Mouse (Mus musculus): Measurements from ENCODE around the gene Olfr541.
"Not testable (repeated sequence)": the region's sequence is repeated elsewhere in the genome, so short reads cannot be mapped to it uniquely, and the experiment has no call there.

Olfr541 gene

DNA sequence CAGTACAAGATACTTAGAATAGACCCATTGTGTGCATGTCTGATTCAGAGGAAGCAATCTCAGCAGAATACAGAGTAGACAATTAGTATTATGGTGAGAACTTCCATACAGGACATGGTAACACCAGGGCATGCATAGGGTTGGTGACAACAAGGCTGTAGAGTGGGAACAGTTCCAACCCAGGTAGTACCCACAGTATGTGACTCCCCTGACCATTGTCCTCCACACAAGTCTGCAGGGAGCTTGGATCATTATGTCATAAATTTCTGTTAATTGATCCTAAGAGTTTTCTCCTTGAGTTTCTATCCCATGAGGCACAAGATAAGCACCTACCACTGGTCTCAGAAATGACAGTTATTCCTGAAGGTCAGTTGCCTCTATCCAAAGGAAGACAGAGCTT, at the start of gene Olfr541:
Gene Olfr541, plus strand, starts transcription at position 301 of the 400 bp plus-strand sequence.
- no peak for DNase-seq

GRCm38 (mm10) chr7:140659630-140660029, 37.4 kb upstream of the Olfr541 start, which contains the start of gene Olfr539:
TSS of gene Olfr539 (plus strand) at chr7:140659930.
- no peak for DNase-seq

- not testable (repeated sequence) for DNase-seq
Measured at GRCm38 (mm10) chr7:140670693-140671092, 26.4 kb upstream of the Olfr541 start.

- DNase-seq: no peak
Measured at GRCm38 (mm10) chr7:140675863-140676262, 21.2 kb upstream of the Olfr541 start.

- not testable (repeated sequence) for DNase-seq
Measured at GRCm38 (mm10) chr7:140679591-140679990, 17.5 kb upstream of the Olfr541 start.

DNA sequence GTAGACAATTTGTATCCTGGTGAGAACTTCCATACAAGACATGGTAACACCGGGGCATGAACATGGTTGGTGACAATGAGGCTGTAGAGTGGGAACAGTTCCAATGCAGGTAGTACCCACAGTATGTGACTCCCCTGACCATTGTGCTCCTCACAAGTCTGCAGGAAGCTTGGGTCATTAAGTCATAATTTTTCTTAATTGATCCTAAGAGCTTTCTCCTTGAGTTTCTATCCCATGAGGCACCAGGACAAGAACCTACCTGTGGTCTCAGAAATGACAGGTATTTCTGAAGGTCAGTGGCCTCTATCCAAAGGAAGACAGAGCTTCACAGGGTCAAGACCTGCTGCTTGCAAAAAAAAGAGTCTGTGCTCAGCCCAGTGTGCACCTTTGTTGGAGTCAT, 15.4 kb upstream of the Olfr541 start, which contains the start of gene Olfr45:
Gene Olfr45, plus strand, starts transcription at position 301 of the 400 bp plus-strand sequence.
- DNase-seq: no peak

DNA sequence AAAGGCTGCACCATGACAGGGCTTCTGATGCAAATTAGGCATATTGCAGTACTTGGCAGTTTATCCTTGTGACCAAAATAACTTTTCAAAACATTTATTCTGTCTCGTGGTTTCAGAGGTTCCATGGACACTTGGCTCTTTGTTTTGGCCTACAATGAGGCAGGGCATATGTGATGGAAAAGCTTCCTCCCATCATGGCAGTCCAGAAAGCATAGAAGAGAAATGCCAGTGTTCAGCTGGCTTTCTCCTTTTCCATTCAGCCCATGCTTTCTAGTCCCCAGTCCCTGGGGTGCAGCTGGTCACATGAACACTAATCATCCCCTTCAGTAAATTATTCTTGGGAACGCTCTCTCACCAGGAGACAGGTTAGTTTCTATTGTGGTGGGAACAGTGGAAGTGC, 9.3 kb downstream of the Olfr541 start:
- no peak for DNase-seq

DNA sequence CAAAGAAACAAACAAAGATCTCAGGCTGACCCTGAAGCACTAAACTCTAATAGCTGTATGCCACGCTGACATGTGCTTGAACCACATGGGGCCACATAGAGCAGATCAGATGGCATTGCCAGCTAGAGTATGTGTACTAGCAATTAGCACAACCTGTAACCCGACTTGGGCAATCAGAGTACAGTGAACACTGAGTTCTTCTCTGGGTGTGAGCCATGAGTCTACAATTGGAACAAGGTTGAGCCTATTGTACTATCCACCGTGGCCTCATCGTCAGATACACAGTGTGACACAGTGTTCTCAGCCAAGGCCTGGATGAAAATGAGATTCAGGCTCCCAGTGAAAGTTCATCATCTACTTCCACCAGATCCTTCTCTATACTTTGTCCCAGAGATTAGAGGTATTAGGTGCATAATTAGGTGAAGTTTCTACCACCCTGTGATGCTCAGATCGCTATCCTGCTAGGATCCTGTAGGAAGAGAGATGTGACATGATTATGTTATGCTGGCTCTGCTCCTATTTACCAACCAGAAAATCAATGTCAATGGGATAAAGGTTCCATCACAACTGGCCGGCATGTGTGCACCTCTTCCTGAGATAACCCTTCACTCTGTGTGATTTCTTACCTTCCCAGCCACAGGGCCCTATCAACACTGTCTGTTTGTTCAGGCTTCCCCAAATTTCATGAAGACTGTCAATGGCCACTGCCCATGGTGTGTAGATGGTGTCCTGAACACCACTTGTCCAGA, 10.6 kb downstream of the Olfr541 start:
- no peak for DNase-seq

DNA sequence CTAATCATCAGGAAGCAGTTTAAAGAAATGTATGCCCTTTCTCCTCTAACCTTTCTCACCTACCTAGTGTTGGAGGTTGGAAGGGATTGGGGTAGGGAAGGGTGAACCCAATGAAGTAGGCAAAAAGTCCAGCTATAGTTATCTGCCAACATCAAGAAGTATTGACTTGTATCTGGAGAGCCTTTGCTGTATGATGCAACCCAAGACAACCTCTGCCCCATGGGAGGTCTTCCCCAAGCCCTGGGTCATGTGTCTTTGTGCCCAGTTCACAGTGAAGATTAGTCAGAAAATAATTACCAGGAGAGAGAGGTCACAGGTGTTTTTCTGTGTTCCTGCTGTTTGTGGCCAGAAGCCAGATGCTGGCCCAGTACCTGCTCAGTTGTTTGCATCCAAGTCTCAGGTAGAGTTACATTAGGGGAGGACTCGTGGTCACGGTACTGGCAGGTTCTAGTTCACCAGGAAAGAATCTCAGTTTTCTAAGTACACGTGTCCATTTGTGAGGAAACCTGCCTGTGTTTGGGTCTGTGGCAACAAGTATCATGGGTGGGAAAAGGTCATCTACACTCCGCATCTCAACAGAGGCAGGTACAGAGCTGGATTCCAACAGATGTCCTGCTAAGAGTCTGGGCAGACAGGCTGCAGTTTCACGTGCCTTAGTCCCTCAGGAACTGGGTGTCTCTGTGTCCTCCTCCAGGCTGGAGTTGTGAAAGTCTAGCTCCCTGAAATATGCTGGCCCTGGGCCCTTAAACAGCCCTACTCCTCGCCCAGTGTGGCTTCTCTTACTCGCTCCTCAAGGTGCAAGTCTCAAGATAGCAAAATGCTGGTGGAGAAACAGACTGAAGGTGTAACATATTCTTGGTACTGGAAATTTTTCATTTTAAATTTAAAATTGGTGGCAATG, 20.3 kb downstream of the Olfr541 start:
- DNase-seq: no peak

DNA sequence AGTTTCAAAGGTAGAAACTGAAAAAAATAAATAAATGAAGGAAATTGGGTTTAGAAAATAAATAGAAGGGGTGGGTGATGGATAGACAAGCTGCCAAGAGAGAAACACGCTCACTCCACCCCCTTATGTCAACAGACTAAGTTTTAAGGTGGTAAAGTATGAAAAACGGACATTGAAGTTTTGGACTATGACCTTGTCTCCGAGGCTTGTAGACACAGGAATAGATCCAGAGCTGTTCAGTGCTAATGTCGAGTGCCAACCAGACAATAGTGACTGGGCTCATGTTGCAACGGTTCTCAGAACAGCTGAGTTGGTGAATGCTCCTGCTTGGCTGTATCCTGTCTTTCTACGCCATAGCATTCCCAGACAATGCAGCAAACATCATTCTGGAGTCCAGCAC, 24.0 kb downstream of the Olfr541 start:
- DNase-seq: no peak

GRCm38 (mm10) chr7:140725558-140725957, 28.5 kb downstream of the Olfr541 start:
- no peak for DNase-seq

DNA sequence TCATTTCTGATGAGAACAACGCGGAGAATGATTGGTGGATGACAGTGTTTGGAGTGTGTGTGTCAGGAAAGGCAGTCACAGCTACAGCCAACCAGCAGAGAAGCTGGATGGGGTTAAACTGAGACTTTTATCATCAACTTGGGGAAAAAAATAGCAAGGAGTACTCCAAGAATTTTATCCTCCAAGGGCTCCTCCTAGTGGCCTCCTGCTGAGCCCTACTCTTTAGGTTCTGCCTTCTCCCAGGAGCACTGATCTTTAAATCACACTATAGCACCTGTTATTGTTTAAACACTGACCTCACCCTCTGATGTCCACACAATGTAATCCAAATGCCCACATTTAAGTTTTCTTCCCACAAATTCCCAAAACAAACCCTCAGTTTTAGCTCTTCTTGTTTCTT, 36.1 kb downstream of the Olfr541 start:
- DNase-seq: no peak

DNA sequence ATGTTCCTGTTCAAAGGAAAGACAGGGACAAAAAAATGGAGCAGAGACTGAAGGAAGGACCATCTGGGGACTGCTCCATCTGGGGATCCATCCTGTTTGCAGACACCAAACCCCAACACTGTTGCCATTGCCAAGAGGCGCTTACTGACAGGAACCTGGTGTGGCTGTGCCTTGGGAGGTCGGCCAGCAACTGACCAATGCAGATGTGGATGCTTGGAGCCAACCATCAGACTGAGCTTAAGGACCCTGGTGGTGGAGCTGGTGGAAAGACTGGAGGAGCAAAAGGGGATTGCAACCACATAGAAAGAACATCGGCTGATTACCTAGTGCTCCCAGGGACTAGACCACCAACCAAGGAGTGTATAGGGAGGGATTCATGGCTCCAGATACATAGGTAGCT, 50.3 kb downstream of the Olfr541 start:
- DNase-seq: no peak

GRCm38 (mm10) chr7:140748116-140748826, 51.2 kb downstream of the Olfr541 start:
- DNase-seq: no peak

- no peak for DNase-seq
Measured at GRCm38 (mm10) chr7:140748827-140749160, 51.7 kb downstream of the Olfr541 start.

DNA sequence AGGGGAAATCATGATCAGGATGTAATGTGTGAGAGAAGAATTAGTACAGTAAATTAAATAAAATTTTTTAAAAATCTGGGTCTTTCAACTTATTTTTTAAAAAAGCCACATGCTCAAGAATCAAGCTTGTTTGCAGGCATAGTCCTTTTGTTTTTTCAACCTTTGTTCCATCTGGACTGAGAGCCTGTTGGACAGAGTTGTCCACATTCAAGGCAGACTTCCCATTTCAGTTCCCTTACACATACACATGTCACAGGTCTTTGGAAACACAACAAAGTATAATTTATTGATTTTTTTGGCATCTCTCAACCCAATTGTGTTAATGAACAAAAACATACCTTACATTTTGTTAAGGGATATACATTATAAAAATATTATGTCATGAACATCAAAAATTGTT, 57.5 kb downstream of the Olfr541 start:
- no peak for DNase-seq
